Mouse (Mus musculus): ENCODE measurements at regions not wholly inside any gene's neighbourhood (a gene's known extent, or its start where the extent isn't known, plus 50 kb on each side); places are given as distances from the start of the nearest gene placed in this dataset.

GRCm38 (mm10) chr8:54414092-54414799 lies 115.1 kb upstream of the Asb5 start:
- Histone ChIP-seq H3K36me3 (ENCODE audit: control insufficient read depth, insufficient read depth) (no peaks in the 10 kb centered on the region), H3K27me3 (ENCODE audit: control insufficient read depth, insufficient read depth, insufficient read length) (no peaks in the 10 kb centered on the region), H3K4me3 (ENCODE audit: insufficient read depth, poor library complexity, severe bottlenecking) (no peak overlapping the region), H3K79me3 (ENCODE audit: low read depth) (no peaks in the 10 kb centered on the region), H3ac (ENCODE audit: control insufficient read depth, insufficient read length, low read depth) (no peak overlapping the region), H3K79me2 (ENCODE audit: control insufficient read depth, insufficient read depth) (no peaks in the 10 kb centered on the region)
- TF ChIP-seq MYOG (IDR thresholded peaks at IDR 0.05; ENCODE audit: control insufficient read depth, extremely low read depth, insufficient read length): no peak
- TF ChIP-seq MYOD1 (IDR thresholded peaks at IDR 0.05; ENCODE audit: control insufficient read depth, insufficient read length, low read depth): no peak
- no peak for TF ChIP-seq USF1 (IDR thresholded peaks at IDR 0.05; ENCODE audit: low read depth)
- TF ChIP-seq FOSL1 (IDR thresholded peaks at IDR 0.05; ENCODE audit: insufficient read depth, low read length, poor library complexity, severe bottlenecking): no peak
- no peak for TF ChIP-seq CTCF (IDR thresholded peaks at IDR 0.05; ENCODE audit: control insufficient read depth, insufficient read depth, insufficient read length)
- no peak for TF ChIP-seq CEBPB (IDR thresholded peaks at IDR 0.05; ENCODE audit: low read depth)

- H3K4me3 ChIP-seq (ENCODE audit: insufficient read depth, poor library complexity, severe bottlenecking): no peak overlapping the region
- H3K36me3 ChIP-seq (ENCODE audit: control insufficient read depth, insufficient read depth): no peaks in the 10 kb centered on the region
- no peak overlapping the region for H3ac ChIP-seq (ENCODE audit: control insufficient read depth, insufficient read length, low read depth)
- no peaks in the 10 kb centered on the region for H3K79me2 ChIP-seq (ENCODE audit: control insufficient read depth, insufficient read depth)
- H3K27me3 ChIP-seq (ENCODE audit: control insufficient read depth, insufficient read depth, insufficient read length): no peaks in the 10 kb centered on the region
- H3K79me3 ChIP-seq (ENCODE audit: low read depth): no peaks in the 10 kb centered on the region
- TF ChIP-seq MAX (IDR thresholded peaks at IDR 0.05) (no peak), CEBPB (IDR thresholded peaks at IDR 0.05; ENCODE audit: low read depth) (no peak), USF1 (IDR thresholded peaks at IDR 0.05; ENCODE audit: low read depth) (no peak), MYOD1 (IDR thresholded peaks at IDR 0.05; ENCODE audit: control insufficient read depth, insufficient read length, low read depth) (no peak)
Observed at GRCm38 (mm10) chr8:54416691-54417090, 112.7 kb upstream of the Asb5 start.

- H3K36me3 ChIP-seq (ENCODE audit: control insufficient read depth, insufficient read depth): no peaks in the 10 kb centered on the region
- H3ac ChIP-seq (ENCODE audit: control insufficient read depth, insufficient read length, low read depth): no peak overlapping the region
- no peaks in the 10 kb centered on the region for H3K79me3 ChIP-seq (ENCODE audit: low read depth)
- H3K27me3 ChIP-seq (ENCODE audit: control insufficient read depth, insufficient read depth, insufficient read length): no peaks in the 10 kb centered on the region
- TF ChIP-seq MYOD1 (IDR thresholded peaks at IDR 0.05; ENCODE audit: control insufficient read depth, insufficient read length, low read depth) (no peak), MYOG (IDR thresholded peaks at IDR 0.05; ENCODE audit: control insufficient read depth, extremely low read depth, insufficient read length) (no peak), USF1 (IDR thresholded peaks at IDR 0.05; ENCODE audit: low read depth) (no peak), CEBPB (IDR thresholded peaks at IDR 0.05; ENCODE audit: low read depth) (no peak), CTCF (IDR thresholded peaks at IDR 0.05; ENCODE audit: control insufficient read depth, insufficient read depth, insufficient read length) (no peak), FOSL1 (IDR thresholded peaks at IDR 0.05; ENCODE audit: insufficient read depth, low read length, poor library complexity, severe bottlenecking) (no peak), MAX (IDR thresholded peaks at IDR 0.05) (no peak)
- no peaks in the 10 kb centered on the region for H3K79me2 ChIP-seq (ENCODE audit: control insufficient read depth, insufficient read depth)
- H3K4me3 ChIP-seq (ENCODE audit: insufficient read depth, poor library complexity, severe bottlenecking): no peak overlapping the region
Observed at GRCm38 (mm10) chr8:54418035-54418434, 111.3 kb upstream of the Asb5 start.

GRCm38 (mm10) chr8:54420339-54421098 lies 108.9 kb upstream of the Asb5 start:
- Histone ChIP-seq H3K79me3 (ENCODE audit: low read depth) (no peaks in the 10 kb centered on the region), H3K27me3 (ENCODE audit: control insufficient read depth, insufficient read depth, insufficient read length) (no peaks in the 10 kb centered on the region), H3K79me2 (ENCODE audit: control insufficient read depth, insufficient read depth) (no peaks in the 10 kb centered on the region), H3K36me3 (ENCODE audit: control insufficient read depth, insufficient read depth) (no peaks in the 10 kb centered on the region), H3K4me3 (ENCODE audit: insufficient read depth, poor library complexity, severe bottlenecking) (no peak overlapping the region), H3ac (ENCODE audit: control insufficient read depth, insufficient read length, low read depth) (no peak overlapping the region)
- TF ChIP-seq MYOG (IDR thresholded peaks at IDR 0.05; ENCODE audit: control insufficient read depth, extremely low read depth, insufficient read length) (no peak), MYOD1 (IDR thresholded peaks at IDR 0.05; ENCODE audit: control insufficient read depth, insufficient read length, low read depth) (no peak), CEBPB (IDR thresholded peaks at IDR 0.05; ENCODE audit: low read depth) (no peak), FOSL1 (IDR thresholded peaks at IDR 0.05; ENCODE audit: insufficient read depth, low read length, poor library complexity, severe bottlenecking) (no peak), USF1 (IDR thresholded peaks at IDR 0.05; ENCODE audit: low read depth) (no peak), MAX (IDR thresholded peaks at IDR 0.05) (no peak), CTCF (IDR thresholded peaks at IDR 0.05; ENCODE audit: control insufficient read depth, insufficient read depth, insufficient read length) (no peak)

GRCm38 (mm10) chr8:54425039-54425438 lies 104.3 kb upstream of the Asb5 start:
- Histone ChIP-seq H3ac (ENCODE audit: control insufficient read depth, insufficient read length, low read depth) (no peak overlapping the region), H3K79me3 (ENCODE audit: low read depth) (no peaks in the 10 kb centered on the region), H3K79me2 (ENCODE audit: control insufficient read depth, insufficient read depth) (no peaks in the 10 kb centered on the region), H3K36me3 (ENCODE audit: control insufficient read depth, insufficient read depth) (no peaks in the 10 kb centered on the region), H3K27me3 (ENCODE audit: control insufficient read depth, insufficient read depth, insufficient read length) (no peaks in the 10 kb centered on the region), H3K4me3 (ENCODE audit: insufficient read depth, poor library complexity, severe bottlenecking) (no peak overlapping the region)
- TF ChIP-seq CTCF (IDR thresholded peaks at IDR 0.05; ENCODE audit: control insufficient read depth, insufficient read depth, insufficient read length) (no peak), USF1 (IDR thresholded peaks at IDR 0.05; ENCODE audit: low read depth) (no peak), FOSL1 (IDR thresholded peaks at IDR 0.05; ENCODE audit: insufficient read depth, low read length, poor library complexity, severe bottlenecking) (peak; percentile 53), MYOG (IDR thresholded peaks at IDR 0.05; ENCODE audit: control insufficient read depth, extremely low read depth, insufficient read length) (no peak), MAX (IDR thresholded peaks at IDR 0.05) (peak; percentile 56), MYOD1 (IDR thresholded peaks at IDR 0.05; ENCODE audit: control insufficient read depth, insufficient read length, low read depth) (no peak), CEBPB (IDR thresholded peaks at IDR 0.05; ENCODE audit: low read depth) (no peak)

All from C2C12 (cell line).